Mouse (Mus musculus) monocyte, adult 2 months (primary cell): ENCODE measurements around the gene Suds3.

Source experiments
- DNase-seq, 2 experiments: peaks; one replicate each; pipeline ENCODE4 v3.0.0; 2022; ENCODE audit warnings: low spot score in 2 of 2, low read depth in 1 of 2

The Suds3 gene

GRCm38 (mm10) chr5:117114581-117115192, 1.2 kb downstream of the Suds3 start:
- DNase-seq, result peak in 1 of 2 experiments; percentile 8

GRCm38 (mm10) chr5:117113330-117113729, 2.6 kb downstream of the Suds3 start:
- DNase-seq, result peak in 1 of 2 experiments; percentile 16

DNA sequence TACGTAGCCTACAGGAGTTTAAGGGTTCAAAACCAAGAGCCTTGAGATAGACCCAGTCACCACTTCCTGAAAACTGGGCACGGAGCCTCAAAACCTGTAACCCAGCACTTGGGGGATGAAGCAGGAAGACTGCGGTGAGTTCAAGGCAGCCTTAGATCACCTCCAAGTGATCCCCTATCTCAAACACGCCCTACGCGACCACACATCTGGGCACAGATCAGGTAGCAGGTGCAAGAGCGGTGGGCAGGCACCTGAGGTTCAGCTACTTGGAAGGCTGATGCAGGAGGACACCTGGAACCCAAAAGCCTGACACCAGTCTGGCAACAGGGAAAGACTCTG, 4.2 kb downstream of the Suds3 start:
- no peak for DNase-seq

DNA sequence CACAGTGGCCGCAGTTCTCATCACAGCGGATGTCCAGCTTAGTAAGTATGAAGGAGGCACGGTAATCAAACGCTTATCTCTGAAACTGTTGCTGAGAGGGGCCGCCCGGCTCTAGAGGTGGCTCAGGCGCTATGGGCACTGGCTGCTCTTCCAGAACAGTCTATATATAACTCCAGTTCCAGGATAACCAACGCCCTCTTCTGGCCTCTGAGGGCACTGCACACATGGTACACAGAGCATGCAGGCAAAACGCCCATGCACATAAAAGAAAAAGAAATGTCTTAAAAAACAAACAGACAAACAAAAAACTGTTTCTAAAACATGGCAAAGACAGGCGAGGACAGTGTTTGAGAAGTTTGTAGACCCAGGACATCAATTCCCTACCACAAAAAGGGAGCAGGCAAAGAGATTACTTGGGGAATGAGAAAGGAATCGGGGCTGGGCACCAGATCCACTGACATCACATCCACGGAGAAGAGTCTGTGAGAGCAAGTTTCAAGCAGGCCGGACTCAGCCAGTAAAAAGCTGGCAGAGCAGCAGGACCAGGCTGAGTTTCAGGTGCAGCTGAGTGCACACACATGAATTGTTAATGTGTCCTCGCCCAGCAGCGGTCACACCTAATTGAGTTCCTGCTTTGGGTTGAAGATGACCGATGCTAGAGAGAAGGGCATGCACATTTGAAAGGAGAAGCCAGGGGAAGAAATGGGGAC, 4.7 kb downstream of the Suds3 start:
- DNase-seq, result no peak

DNA sequence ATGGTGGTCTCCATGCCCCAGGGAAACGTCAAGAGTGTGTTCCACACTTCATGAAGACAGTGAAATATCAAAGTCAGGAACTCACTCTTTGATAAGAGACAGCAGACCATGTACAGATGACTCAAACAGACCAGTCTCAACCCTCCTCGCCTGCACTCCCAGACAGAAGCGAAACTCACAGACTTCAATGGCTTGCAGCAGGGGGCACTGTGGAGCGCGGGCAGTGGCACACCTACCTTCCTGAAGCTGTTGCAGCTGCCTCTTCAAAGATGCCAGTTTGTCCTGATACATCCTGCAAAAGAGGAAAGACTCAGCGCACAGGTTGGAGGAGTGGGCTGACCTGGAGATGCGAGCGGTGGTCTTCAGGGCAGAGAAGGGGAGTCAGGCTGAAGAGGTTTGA, 6.4 kb downstream of the Suds3 start:
- no peak for DNase-seq

GRCm38 (mm10) chr5:117108731-117109130, 7.2 kb downstream of the Suds3 start:
- DNase-seq, result no peak

DNA sequence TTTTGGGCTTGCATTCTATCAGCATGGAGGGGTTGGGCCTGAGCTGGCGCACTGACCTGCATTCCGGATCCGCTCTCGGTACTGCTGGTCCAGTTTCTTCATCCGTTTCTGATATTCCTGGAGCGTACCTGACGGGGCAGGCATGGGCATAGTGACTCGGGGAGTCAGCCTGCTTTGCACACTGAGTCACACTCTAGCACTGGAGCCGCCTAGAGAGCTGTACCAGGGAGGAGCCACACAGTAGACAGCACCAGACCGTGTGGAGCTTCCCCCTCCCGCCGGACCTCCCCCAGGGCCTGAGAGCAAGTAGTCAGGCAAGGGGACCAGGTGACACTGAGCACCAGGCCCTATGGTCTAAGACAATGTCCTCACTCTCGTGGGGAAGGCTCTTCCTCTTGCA, 7.6 kb downstream of the Suds3 start:
- no peak for DNase-seq

GRCm38 (mm10) chr5:117105761-117106160, 10.2 kb downstream of the Suds3 start:
- no peak for DNase-seq

GRCm38 (mm10) chr5:117104329-117104728, 11.6 kb downstream of the Suds3 start:
- DNase-seq, result no peak

DNA sequence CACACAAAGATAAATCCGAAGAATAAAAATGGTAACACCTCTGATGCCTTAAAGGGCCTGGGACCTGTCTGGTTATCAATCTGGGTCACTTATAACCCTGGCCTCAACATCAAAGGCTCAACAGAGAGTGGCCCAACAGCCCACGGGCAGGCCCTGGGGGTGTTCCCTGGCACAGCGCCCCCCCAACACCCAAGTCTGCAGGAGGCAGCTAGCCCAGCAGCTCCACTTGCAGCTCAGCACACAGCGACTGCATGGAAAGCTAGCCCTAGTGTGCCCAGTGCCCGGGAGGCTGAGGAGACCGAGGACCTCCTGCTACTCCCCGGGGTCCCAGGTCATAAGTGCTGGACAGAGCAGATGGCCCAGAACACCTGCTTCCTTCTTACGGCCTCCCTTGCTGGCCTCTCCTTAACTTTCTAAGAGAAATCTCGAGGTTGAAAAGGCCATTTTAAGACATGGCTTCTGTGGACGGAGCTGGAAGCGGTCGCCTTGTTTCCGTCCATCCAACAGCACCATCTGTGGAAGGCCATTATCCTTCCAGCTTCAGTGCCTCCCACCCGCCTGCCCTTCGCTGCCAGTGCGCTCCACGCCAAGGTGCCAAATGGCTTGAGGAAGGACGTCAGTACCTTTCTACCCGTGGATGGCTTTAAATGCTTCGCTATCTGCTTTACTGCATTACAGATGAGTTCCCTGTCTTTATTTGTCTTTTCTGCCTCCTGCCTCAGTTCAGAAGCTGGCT, 12.6 kb downstream of the Suds3 start:
- no peak for DNase-seq

DNA sequence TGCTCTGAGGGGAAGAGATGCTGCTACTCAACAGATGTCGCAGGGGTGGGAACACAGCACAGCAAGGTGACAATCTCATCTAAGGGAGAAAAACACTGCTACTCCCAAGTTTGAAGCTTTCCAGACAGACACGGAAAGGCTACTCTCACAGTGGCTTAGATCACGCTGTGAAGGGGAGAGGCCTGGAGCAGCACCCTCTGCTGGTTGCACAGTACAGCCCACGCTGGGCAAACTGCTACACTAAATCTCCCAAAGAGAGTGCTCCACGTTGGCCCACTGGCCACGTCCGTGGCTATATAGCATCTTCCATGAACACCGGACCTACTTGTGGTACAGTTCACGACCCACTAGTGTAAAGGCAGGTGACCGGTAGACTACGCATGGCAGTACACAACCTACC, 16.2 kb downstream of the Suds3 start:
- no peak for DNase-seq

DNA sequence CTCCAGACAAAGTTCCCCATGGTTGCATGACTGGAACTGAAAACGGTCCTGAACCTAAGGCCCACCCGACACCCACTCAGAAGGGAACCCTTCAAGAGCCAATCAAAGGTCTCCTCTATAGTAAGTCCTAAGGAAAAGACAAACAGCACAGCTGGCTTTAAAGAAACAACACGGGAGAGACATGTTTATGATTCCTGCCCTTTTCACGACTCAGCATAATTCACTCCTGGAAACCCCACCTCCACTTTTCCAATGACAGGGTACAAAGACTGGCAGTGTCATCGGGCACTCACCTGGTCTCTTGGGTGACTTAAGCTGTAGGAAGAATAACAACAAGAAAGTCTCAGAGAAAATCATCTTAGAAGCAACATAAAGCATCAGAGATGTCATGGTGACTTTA, 16.9 kb downstream of the Suds3 start:
- no peak for DNase-seq

- DNase-seq, result peak in 1 of 2 experiments; percentile 10
These were observed 19.2 kb downstream of the Suds3 start for GRCm38 (mm10) chr5:117096716-117097115.

DNA sequence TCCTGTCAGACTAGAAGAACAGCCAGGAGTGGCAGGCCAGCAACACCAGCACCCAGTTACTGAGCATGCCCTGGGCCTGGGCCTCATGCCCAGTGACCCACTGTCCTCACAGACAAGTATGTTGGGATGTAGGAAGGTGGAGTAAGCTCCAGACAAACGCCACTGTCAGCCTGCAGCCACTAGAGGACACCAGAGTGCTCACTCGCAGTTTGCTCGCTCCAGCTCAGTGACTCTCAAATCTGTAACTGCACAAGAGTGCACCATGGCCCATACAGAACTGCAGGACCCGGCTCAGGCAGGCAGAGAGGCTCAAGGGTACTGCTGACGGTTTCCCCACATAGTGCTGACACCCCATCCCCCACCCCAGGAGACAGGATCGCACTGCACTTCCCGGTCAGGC, 21.5 kb downstream of the Suds3 start:
- no peak for DNase-seq

DNA sequence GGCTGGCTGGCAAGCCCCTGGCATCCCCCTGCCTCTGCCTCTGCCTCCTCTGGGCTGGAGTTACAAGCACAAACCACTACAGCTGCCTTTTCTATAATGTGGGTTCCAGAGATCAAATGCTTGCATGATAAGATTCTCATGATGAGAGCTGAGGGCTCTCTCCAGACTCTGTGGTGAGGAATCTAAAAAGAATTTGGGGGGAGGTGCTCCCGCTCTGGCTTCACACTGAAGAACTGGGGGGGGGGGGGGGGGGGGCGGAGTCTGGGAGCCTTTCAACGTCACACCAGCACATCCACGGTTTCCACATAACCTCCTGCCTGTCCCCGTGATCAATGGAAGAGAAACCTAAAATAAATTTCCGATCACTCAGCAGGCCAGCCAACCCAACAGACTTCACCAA, 26.1 kb downstream of the Suds3 start:
- no peak for DNase-seq

- DNase-seq, result no peak
These were observed 26.8 kb downstream of the Suds3 start for GRCm38 (mm10) chr5:117089147-117089546.

GRCm38 (mm10) chr5:117087718-117088117, 28.2 kb downstream of the Suds3 start:
- no peak for DNase-seq

- DNase-seq, result no peak
These were observed 46.4 kb downstream of the Suds3 start for GRCm38 (mm10) chr5:117069498-117069894.

DNA sequence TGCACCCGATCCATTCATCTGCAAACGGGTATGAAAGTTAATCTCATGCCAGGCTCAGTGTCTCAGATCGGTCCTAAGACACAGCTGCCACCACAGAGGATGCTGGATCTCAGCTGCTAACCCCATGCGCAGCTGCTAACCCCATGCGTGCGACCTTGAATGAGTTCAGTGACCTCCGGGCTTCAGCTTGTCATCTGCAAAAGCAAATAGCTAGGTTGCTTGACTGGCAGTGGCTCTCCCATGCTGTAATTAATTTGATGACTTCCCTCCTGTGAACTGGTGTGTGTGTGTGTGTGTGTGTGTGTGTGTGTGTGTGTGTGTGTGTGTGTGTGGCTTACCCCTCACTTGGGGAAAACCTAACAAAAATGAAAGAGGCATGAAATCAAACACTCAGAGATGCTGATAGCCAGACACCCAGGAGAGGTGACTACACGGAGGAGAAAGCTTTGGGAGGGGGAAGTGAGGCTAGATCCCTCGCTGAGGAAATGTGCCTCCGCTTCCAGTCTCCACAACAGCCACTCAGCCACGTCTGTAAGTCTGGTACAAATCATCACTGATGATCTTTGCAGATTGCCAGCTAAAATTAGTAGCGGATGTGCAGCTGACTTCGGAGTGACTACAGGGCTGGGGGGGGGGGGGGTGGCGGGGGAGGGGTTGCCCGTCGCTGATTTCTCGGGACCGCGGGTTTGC, 47.0 kb downstream of the Suds3 start:
- no peak for DNase-seq

GRCm38 (mm10) chr5:117068181-117068580, 47.7 kb downstream of the Suds3 start:
- no peak for DNase-seq

GRCm38 (mm10) chr5:117061251-117061650, 54.7 kb downstream of the Suds3 start:
- no peak for DNase-seq
